Mouse (Mus musculus): ENCODE measurements around the gene Emcn. TPM values are rescaled to one million over a fixed set of nuclear protein-coding genes. Genes with fewer than 3 reads are reported as not detected.
A peak's percentile ranks its signal among the peaks of the same experiment; 100 is the strongest.

The Emcn gene
- polyA plus RNA-seq (2016; fragmentation: Nextera tagmentation; extraction: Ambion mirVana) = 23.0 and 23.6 TPM in 2 replicates

- Histone ChIP-seq H3K9me3 (replicated peaks) (no peaks in the 10 kb centered on the region), H3K4me2 (replicated peaks) (no peak within 1 kb of the TSS), H3K27ac (no peak within 1 kb of the TSS), H3K27me3 (no peaks in the 10 kb centered on the region), H3K9ac (no peak within 1 kb of the TSS), H3K4me3 (no peak within 1 kb of the TSS), H3K36me3 (no peaks in the 10 kb centered on the region), H3K4me1 (no peaks in the 10 kb centered on the region)
- ATAC-seq (ENCODE audit: low FRiP score) = no peak
- 78% methylated on average over 8 of the region's 8 CpGs for WGBS
Measured at GRCm38 (mm10) chr3:137340938-137341337, at the start of gene Emcn. Emcn (plus strand) TSS chr3:137341067.

DNA sequence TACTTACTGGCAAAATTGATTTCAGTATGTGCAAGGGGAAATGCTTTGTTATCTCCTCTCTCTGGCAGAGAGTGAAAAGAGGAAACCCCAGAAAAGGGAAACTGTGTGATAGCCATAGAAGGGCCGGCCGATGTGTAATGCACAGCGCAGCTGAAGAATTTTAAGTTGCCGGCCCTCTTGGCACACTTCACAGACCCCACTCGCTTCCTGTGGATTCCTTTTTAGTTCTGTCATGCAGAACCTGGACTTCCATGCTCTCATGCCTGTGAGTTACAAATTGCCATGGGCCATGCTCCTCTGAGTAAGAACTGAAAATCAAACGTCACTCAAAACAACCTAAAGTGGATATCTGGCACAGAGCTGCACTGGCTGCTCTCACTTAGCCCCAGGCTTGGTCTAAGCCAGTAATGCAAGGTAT, 47.7 kb upstream of the Emcn start:
- H3K27ac ChIP-seq = no peak overlapping the region
- H3K27me3 ChIP-seq = no peaks in the 10 kb centered on the region
- ATAC-seq (ENCODE audit: low FRiP score) = no peak
- 63% methylated on average over 6 of the region's 6 CpGs for WGBS
- H3K9ac ChIP-seq = no peak overlapping the region
- no peaks in the 10 kb centered on the region for H3K36me3 ChIP-seq
- H3K4me3 ChIP-seq = no peak overlapping the region
- no peak overlapping the region for H3K4me2 ChIP-seq (replicated peaks)
- H3K4me1 ChIP-seq = no peaks in the 10 kb centered on the region
- no peaks in the 10 kb centered on the region for H3K9me3 ChIP-seq (replicated peaks)

DNA sequence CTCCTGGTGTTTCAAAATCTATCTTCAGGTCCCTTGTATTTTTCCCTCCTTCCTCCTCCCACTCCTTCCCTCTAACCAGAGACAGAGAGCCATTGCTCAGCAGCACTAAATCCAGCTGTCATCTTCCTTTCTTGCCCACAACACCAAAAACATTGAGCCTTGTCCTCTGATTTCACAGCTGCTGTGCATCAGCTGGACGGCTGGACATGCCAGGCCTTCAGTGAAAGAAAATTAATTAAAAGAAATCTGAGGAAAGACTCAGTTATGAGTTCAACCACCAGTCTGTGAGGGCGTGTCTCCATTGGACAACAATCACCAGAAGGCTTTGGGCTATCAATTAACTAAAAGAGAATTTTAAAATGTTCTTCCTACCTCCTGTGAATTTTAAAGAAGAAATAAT, 42.6 kb upstream of the Emcn start:
- 61% methylated on average over 2 of the region's 2 CpGs for WGBS

DNA sequence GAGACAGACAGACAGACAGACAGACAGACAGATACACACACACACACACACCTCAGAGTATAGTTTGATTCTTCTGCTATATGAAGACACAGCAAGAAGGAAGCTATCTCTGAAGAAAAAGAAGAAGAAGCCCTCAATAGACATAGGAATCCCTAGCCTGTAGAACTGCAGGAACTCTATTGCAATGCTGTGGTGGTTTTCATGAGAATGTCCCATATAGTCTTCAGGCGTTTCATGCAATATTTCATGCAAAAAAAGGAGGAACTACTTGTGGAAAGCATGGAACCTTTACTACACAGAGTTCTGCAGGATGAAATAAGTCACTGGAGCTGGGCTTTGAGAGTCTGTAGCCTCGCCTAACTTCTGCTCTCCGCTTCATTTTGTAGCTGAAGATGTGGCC, 40.7 kb upstream of the Emcn start:
- Histone ChIP-seq H3K4me3 (no peak overlapping the region), H3K9ac (no peak overlapping the region), H3K9me3 (replicated peaks) (no peaks in the 10 kb centered on the region), H3K4me2 (replicated peaks) (no peak overlapping the region), H3K27ac (no peak overlapping the region), H3K27me3 (no peaks in the 10 kb centered on the region), H3K4me1 (no peaks in the 10 kb centered on the region), H3K36me3 (no peaks in the 10 kb centered on the region)
- ATAC-seq (ENCODE audit: low FRiP score) = no peak
- WGBS = 87% methylated on average over 3 of the region's 3 CpGs

More for the DNA sequence above, 42.6 kb upstream of the Emcn start:
- Histone ChIP-seq H3K27ac (no peak overlapping the region), H3K36me3 (no peaks in the 10 kb centered on the region), H3K4me1 (no peaks in the 10 kb centered on the region), H3K27me3 (no peaks in the 10 kb centered on the region), H3K9me3 (replicated peaks) (no peaks in the 10 kb centered on the region), H3K4me3 (no peak overlapping the region), H3K4me2 (replicated peaks) (no peak overlapping the region), H3K9ac (no peak overlapping the region)
- no peak for ATAC-seq (ENCODE audit: low FRiP score)

- no peak overlapping the region for H3K27ac ChIP-seq
- H3K4me2 ChIP-seq (replicated peaks) = no peak overlapping the region
- no peak for ATAC-seq (ENCODE audit: low FRiP score)
- no peaks in the 10 kb centered on the region for H3K27me3 ChIP-seq
- no peaks in the 10 kb centered on the region for H3K36me3 ChIP-seq
- no peaks in the 10 kb centered on the region for H3K4me1 ChIP-seq
- no peaks in the 10 kb centered on the region for H3K9me3 ChIP-seq (replicated peaks)
- no peak overlapping the region for H3K4me3 ChIP-seq
- H3K9ac ChIP-seq = no peak overlapping the region
Measured at GRCm38 (mm10) chr3:137301195-137301594, 39.7 kb upstream of the Emcn start.

- no peak for ATAC-seq (ENCODE audit: low FRiP score)
- Histone ChIP-seq H3K4me1 (no peaks in the 10 kb centered on the region), H3K27ac (no peak overlapping the region), H3K9ac (no peak overlapping the region), H3K9me3 (replicated peaks) (no peaks in the 10 kb centered on the region), H3K4me2 (replicated peaks) (no peak overlapping the region), H3K4me3 (no peak overlapping the region), H3K36me3 (no peaks in the 10 kb centered on the region), H3K27me3 (no peaks in the 10 kb centered on the region)
- 79% methylated on average over 4 of the region's 4 CpGs for WGBS
Measured at GRCm38 (mm10) chr3:137302804-137303203, 38.1 kb upstream of the Emcn start.

- Histone ChIP-seq H3K4me1 (no peaks in the 10 kb centered on the region), H3K36me3 (no peaks in the 10 kb centered on the region), H3K27ac (no peak overlapping the region), H3K9me3 (replicated peaks) (no peaks in the 10 kb centered on the region), H3K27me3 (no peaks in the 10 kb centered on the region), H3K9ac (no peak overlapping the region), H3K4me3 (no peak overlapping the region), H3K4me2 (replicated peaks) (no peak overlapping the region)
- no peak for ATAC-seq (ENCODE audit: low FRiP score)
Measured at GRCm38 (mm10) chr3:137309959-137310358, 30.9 kb upstream of the Emcn start.

- no peak overlapping the region for H3K27ac ChIP-seq
- no peaks in the 10 kb centered on the region for H3K9me3 ChIP-seq (replicated peaks)
- no peak overlapping the region for H3K4me3 ChIP-seq
- no peak for ATAC-seq (ENCODE audit: low FRiP score)
- H3K27me3 ChIP-seq = no peaks in the 10 kb centered on the region
- H3K4me1 ChIP-seq = no peaks in the 10 kb centered on the region
- no peak overlapping the region for H3K4me2 ChIP-seq (replicated peaks)
- no peak overlapping the region for H3K9ac ChIP-seq
- 67% methylated on average over 3 of the region's 3 CpGs for WGBS
- no peaks in the 10 kb centered on the region for H3K36me3 ChIP-seq
Measured at GRCm38 (mm10) chr3:137312540-137312939, 28.3 kb upstream of the Emcn start.

DNA sequence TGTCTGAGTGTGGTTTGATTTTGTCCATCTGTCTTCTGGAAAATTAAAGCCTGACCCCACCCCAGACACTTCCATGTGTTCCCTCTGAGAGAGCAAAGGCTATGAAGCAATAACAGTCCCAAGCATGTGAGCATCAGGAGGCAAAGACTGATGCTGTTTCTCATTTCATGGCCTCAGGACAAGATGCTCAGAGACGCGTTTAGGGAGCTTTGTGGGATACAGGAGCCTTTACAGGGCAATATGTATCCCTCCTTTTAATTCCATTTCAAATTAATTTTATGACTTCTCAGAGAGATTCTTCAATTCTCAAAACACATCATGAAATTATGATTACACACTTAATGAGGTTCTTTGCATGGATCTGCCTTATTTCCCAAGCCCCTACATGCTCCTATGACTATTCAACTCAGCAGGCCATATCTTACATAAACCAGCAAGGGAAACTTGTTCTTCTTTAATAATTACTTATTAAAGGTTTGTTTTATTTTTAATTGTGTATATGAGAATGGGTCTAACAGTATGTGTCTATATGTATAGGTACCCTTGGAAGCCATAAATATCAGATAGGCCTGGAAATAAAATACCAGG, 27.0 kb upstream of the Emcn start:
- H3K4me3 ChIP-seq = no peak overlapping the region
- H3K27me3 ChIP-seq = no peaks in the 10 kb centered on the region
- ATAC-seq (ENCODE audit: low FRiP score) = no peak
- no peaks in the 10 kb centered on the region for H3K36me3 ChIP-seq
- no peak overlapping the region for H3K27ac ChIP-seq
- H3K9me3 ChIP-seq (replicated peaks) = no peaks in the 10 kb centered on the region
- no peak overlapping the region for H3K9ac ChIP-seq
- 61% methylated on average over 2 of the region's 2 CpGs for WGBS
- H3K4me2 ChIP-seq (replicated peaks) = no peak overlapping the region
- H3K4me1 ChIP-seq = no peaks in the 10 kb centered on the region

DNA sequence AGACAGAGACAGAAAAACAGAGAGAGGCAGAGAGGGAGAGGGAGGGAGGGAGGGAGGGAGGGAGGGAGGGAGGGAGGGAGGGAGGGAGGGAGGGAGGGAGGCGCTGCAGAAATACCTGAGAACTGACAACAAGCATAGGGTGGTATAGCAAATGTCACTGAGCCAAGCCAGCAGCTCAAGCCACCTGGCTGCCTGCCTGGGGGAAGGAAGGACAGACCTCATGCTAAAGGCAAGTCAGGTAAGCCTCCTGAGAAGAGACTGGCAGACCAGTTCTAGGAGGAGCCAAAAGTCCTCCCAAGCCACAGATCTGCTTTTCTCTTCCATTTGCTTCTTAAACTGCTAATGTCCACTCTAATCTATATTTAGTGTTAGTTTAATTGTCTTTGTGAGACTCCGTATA, 22.5 kb upstream of the Emcn start:
- H3K9ac ChIP-seq = no peak overlapping the region
- 100% methylated on average over 2 of the region's 2 CpGs for WGBS
- H3K27me3 ChIP-seq = no peaks in the 10 kb centered on the region
- H3K27ac ChIP-seq = no peak overlapping the region
- no peaks in the 10 kb centered on the region for H3K9me3 ChIP-seq (replicated peaks)
- H3K4me3 ChIP-seq = no peak overlapping the region
- no peaks in the 10 kb centered on the region for H3K36me3 ChIP-seq
- H3K4me2 ChIP-seq (replicated peaks) = no peak overlapping the region
- peaks cover 11% of the 10 kb centered on the region; the same call in 1 of the 2 replicates for H3K4me1 ChIP-seq
- ATAC-seq (ENCODE audit: low FRiP score) = no peak

- WGBS = 72% methylated on average over 1 of the region's 1 CpGs
- Histone ChIP-seq H3K27ac (no peak overlapping the region), H3K36me3 (no peaks in the 10 kb centered on the region), H3K9ac (no peak overlapping the region), H3K27me3 (no peaks in the 10 kb centered on the region), H3K9me3 (replicated peaks) (no peaks in the 10 kb centered on the region), H3K4me2 (replicated peaks) (no peak overlapping the region), H3K4me3 (no peak overlapping the region), H3K4me1 (peaks cover 11% of the 10 kb centered on the region; the same call in 1 of the 2 replicates)
- ATAC-seq (ENCODE audit: low FRiP score) = no peak
Measured at GRCm38 (mm10) chr3:137319950-137320349, 20.9 kb upstream of the Emcn start.

GRCm38 (mm10) chr3:137322304-137322703, 18.6 kb upstream of the Emcn start:
- Histone ChIP-seq H3K36me3 (no peaks in the 10 kb centered on the region), H3K27me3 (no peaks in the 10 kb centered on the region), H3K9ac (no peak overlapping the region), H3K4me3 (no peak overlapping the region), H3K4me1 (peaks cover 11% of the 10 kb centered on the region; the same call in 1 of the 2 replicates), H3K9me3 (replicated peaks) (no peaks in the 10 kb centered on the region), H3K4me2 (replicated peaks) (peak overlapping the region; percentile 12; the same call in 1 of the 2 replicates), H3K27ac (no peak overlapping the region)
- 44% methylated on average over 12 of the region's 12 CpGs for WGBS
- ATAC-seq (ENCODE audit: low FRiP score) = peak; percentile 87

GRCm38 (mm10) chr3:137329898-137330297, 11.0 kb upstream of the Emcn start:
- Histone ChIP-seq H3K9me3 (replicated peaks) (no peaks in the 10 kb centered on the region), H3K4me1 (no peaks in the 10 kb centered on the region), H3K4me2 (replicated peaks) (no peak overlapping the region), H3K4me3 (no peak overlapping the region), H3K27me3 (no peaks in the 10 kb centered on the region), H3K9ac (no peak overlapping the region), H3K27ac (no peak overlapping the region), H3K36me3 (no peaks in the 10 kb centered on the region)
- WGBS = 53% methylated on average over 9 of the region's 9 CpGs
- no peak for ATAC-seq (ENCODE audit: low FRiP score)
